Mouse (Mus musculus) midbrain, embryonic 11.5 days (tissue): ENCODE results near the gene Aldh1a2. TPM values are rescaled to one million over a fixed set of nuclear protein-coding genes. Genes with fewer than 3 reads are reported as not detected.

ENCODE experiments used
- ATAC-seq: fragments of 200-750 bp; cut with Nextera tagmentation; 2 replicates; pipeline ENCODE4 v1.8.0; 2017; ENCODE audit warnings: moderate TSS enrichment, moderate library complexity; ENCODE audit not compliant: low FRiP score
- DNase-seq: peaks from one replicate; pipeline ENCODE4 v3.0.0; 2015; ENCODE audit warnings: low spot score; ENCODE audit errors: missing footprints
- H3K27ac ChIP-seq: fragments of 300-500 bp; sonication (generic); 2 replicates; pipeline ENCODE4 v1.5.1; 2014; ENCODE audit warnings: low read depth, low read length
- H3K27me3 ChIP-seq: fragments of 300-500 bp; sonication (generic); 2 replicates; pipeline ENCODE4 v1.6.1; 2014; ENCODE audit warnings: mild to moderate bottlenecking, low read length, moderate library complexity, mixed read lengths; ENCODE audit not compliant: control insufficient read depth, insufficient read depth
- H3K36me3 ChIP-seq: fragments of 300-500 bp; sonication (generic); 2 replicates; pipeline ENCODE4 v1.6.1; 2014; ENCODE audit warnings: mild to moderate bottlenecking, low read length, moderate library complexity, mixed read lengths; ENCODE audit not compliant: control insufficient read depth, insufficient read depth
- H3K4me1 ChIP-seq: fragments of 300-500 bp; sonication (generic); 2 replicates; pipeline ENCODE4 v1.6.1; 2014; ENCODE audit warnings: low read length; ENCODE audit not compliant: control insufficient read depth, insufficient read depth
- H3K4me2 ChIP-seq: fragments of 300-500 bp; sonication (generic); 2 replicates; pipeline ENCODE4 v1.6.1; 2014; ENCODE audit warnings: mild to moderate bottlenecking, moderate library complexity
- H3K4me3 ChIP-seq: fragments of 300-500 bp; sonication (generic); 2 replicates; pipeline ENCODE4 v1.5.1; 2014; ENCODE audit warnings: low read depth, low read length
- H3K9ac ChIP-seq: fragments of 300-500 bp; sonication (generic); 2 replicates; pipeline ENCODE4 v1.6.1; 2014; ENCODE audit warnings: low read length
- H3K9me3 ChIP-seq: fragments of 300-500 bp; sonication (generic); 2 replicates; pipeline ENCODE4 v1.6.1; 2016; ENCODE audit warnings: low read length; ENCODE audit not compliant: control insufficient read depth
- WGBS: fragments of 180-500 bp; shearing (Covaris S2); extraction: QIAGEN DNeasy Blood & Tissue Kit; methylation state at CpG from one replicate; pipeline ENCODE4 v1.1.7; 2014; 5-methylcytosine and 5-hydroxymethylcytosine counted together
- polyA plus RNA-seq: library from polyadenylated mRNA; unstranded; fragments of >200 nt; fragmentation: Nextera tagmentation; extraction: Ambion mirVana; gene quantifications from 2 replicates; pipeline ENCODE4 v1.2.1, GENCODE M21; 2014

Gene Aldh1a2
- polyA plus RNA-seq, 1 experiment from 2014 or later = 0.60 TPM

DNA sequence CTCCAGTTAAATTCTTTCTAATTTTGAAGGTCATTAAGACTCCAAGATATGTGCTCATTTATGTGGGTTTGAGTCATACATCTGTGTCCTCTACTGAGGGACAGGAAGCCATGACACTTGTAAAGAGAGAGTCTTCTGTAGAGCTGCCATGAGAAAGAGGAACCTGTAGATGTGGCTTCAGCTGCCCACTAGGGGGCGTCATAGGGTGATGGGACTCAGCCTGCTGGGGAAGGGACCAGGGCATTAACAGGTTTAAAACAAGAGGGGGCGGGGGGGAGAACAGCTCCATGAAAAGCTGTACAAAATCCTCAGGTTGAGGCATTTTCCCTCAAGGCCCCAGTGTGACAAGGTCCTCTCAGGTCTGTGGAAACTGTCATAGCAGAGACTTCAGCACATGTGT lies 88.0 kb downstream of the Aldh1a2 start:
- Histone ChIP-seq H3K36me3 (no peaks in the 10 kb centered on the region), H3K4me3 (no peak overlapping the region), H3K9me3 (no peaks in the 10 kb centered on the region), H3K4me1 (no peaks in the 10 kb centered on the region), H3K27me3 (no peaks in the 10 kb centered on the region), H3K9ac (no peak overlapping the region), H3K27ac (no peak overlapping the region), H3K4me2 (no peak overlapping the region)
- DNase-seq = no peak
- no peak for ATAC-seq
- WGBS = 57% methylated on average over 2 of the region's 2 CpGs

DNA sequence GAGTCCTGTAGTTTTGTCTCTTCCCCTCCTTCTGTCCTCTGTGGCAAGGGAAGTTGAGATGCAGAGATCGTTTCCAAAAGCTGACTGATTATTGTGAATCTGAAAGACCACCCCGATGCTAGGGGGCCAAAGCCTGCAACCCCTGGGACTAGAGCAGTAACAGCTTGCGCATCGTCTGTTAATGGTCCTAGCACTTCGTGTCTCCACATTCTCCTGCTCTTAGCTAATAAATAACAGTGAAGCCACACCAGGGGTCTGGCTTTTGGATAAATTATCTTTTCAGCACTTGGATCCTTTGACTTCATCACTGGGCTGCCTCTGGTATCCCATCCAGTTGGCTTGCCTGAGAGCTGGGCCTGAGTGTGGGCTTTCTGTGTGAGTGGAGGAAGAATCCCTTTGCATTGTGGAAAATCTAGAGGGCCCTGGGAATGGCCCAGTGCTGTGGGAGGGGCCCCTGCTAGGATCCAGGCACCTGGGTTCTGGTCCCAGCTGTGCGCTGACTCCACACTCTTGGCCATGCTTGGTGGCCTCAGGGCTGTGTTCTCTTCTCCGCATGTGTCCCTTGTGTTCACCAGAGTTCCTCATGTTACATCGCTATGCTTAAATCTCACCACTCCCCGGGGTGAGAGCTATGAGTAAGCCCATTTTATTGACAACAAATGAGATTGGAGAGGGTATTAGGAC lies 91.7 kb downstream of the Aldh1a2 start:
- no peaks in the 10 kb centered on the region for H3K36me3 ChIP-seq
- WGBS = 86% methylated on average over 9 of the region's 9 CpGs
- no peaks in the 10 kb centered on the region for H3K27me3 ChIP-seq
- H3K4me3 ChIP-seq = no peak overlapping the region
- no peaks in the 10 kb centered on the region for H3K9me3 ChIP-seq
- H3K4me1 ChIP-seq = no peaks in the 10 kb centered on the region
- ATAC-seq = no peak
- DNase-seq = no peak
- no peak overlapping the region for H3K4me2 ChIP-seq
- H3K9ac ChIP-seq = no peak overlapping the region
- no peak overlapping the region for H3K27ac ChIP-seq

DNA sequence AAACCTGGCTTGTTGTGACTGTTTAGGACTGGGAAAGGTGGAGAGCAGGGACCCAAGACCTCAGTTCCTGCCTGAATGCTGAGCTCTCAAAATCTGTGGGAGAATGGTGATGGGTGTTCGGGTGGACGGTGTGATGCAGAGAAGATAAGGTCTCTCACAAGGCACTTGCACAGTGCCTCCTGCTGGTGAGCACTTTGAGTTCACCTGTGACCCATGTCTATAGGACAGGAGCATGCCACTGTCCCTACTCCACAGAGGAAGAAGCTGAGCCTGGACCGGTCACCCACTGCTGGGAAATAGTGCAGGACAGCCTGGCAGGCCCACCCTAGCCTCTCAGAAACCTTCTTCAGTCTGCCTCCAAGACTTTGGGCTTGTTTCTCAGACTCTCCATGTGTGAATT lies 100.4 kb downstream of the Aldh1a2 start:
- DNase-seq (no peak), ATAC-seq (no peak)
- 81% methylated on average over 3 of the region's 3 CpGs for WGBS
- Histone ChIP-seq H3K27ac (no peak overlapping the region), H3K36me3 (no peaks in the 10 kb centered on the region), H3K4me1 (no peaks in the 10 kb centered on the region), H3K27me3 (no peaks in the 10 kb centered on the region), H3K4me2 (no peak overlapping the region), H3K9me3 (no peaks in the 10 kb centered on the region), H3K9ac (no peak overlapping the region), H3K4me3 (no peak overlapping the region)

DNA sequence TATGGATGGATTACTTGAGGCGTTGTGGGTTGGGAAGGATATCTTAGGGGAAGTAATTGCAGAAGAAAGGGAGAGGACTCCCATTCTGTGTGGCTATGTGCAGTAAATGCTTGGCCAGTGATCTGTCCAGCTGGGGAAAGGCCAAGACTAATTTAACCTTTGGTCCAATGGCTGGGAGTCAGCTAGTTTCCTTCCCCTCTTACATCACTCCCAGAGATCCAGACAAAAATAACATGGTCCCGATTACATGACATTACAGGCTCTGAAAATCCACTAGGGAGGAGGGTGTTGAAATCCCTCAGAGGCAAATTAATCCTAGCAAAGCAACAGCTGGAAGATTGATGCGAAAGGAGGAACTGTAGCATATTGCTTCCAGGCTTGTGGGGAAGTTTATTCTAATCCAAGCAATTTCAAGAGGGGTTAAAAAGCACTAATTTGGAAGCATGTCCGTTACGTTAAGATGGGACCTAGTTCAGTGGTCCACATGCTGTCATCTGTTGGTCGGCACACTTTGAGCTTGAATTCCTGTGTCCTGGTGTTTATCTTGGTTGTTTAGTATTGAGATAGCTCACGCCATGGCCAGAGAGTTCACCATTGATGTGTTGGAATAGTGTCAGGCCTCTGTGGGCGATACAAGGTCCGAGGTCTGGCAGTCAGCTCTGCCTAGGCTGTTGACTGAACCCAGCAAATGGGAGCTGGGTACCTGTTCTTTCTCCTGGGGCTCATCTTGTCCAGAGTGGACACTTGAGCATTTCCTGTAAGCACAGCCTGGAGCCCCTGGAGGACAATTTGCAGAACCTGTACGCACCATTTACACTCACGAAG lies 101.7 kb downstream of the Aldh1a2 start:
- Histone ChIP-seq H3K4me2 (no peak overlapping the region), H3K4me1 (no peaks in the 10 kb centered on the region), H3K27me3 (no peaks in the 10 kb centered on the region), H3K9me3 (no peaks in the 10 kb centered on the region), H3K4me3 (no peak overlapping the region), H3K36me3 (no peaks in the 10 kb centered on the region), H3K9ac (no peak overlapping the region), H3K27ac (no peak overlapping the region)
- DNase-seq = no peak
- WGBS = 87% methylated on average over 11 of the region's 11 CpGs
- no peak for ATAC-seq

DNA sequence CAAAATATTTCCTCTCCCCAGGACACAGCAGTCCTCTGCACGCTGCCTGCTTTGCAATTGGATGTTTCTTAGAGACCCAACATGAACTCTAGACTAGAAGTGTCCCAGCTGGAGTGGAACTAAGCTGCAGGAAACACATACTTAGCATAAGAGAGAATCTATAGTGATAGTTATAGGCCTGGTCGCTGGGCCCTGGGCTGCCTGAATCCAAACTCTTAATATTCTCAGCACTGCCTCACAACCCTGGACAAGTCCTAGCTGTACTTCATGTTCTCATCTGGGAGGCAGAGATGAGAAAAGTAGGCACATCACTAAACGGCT lies 102.3 kb downstream of the Aldh1a2 start:
- no peaks in the 10 kb centered on the region for H3K9me3 ChIP-seq
- ATAC-seq (no peak), DNase-seq (no peak)
- WGBS = 86% methylated on average over 3 of the region's 3 CpGs
- no peak overlapping the region for H3K4me3 ChIP-seq
- no peaks in the 10 kb centered on the region for H3K27me3 ChIP-seq
- H3K4me1 ChIP-seq = no peaks in the 10 kb centered on the region
- H3K27ac ChIP-seq = no peak overlapping the region
- H3K9ac ChIP-seq = no peak overlapping the region
- H3K4me2 ChIP-seq = no peak overlapping the region
- H3K36me3 ChIP-seq = no peaks in the 10 kb centered on the region

DNA sequence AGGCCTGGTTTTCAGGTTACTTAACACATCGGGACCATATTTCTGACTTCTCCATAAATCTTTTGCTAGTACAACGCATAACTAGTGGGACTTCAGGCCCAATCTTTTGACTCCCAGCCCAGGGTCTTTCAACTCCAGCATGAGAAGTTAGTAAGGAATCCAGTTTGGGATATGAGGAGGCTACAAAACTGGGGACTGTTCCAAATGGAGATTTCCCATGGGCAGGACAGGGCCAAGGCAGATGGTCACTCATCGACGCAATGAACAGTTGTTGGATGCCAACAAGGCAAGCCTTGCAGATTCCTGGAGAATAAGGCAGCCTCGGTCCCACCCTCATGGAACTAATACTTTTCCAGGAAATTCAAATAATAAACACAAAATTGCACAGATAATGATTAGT lies 104.2 kb downstream of the Aldh1a2 start:
- no peaks in the 10 kb centered on the region for H3K36me3 ChIP-seq
- H3K4me1 ChIP-seq = no peaks in the 10 kb centered on the region
- no peaks in the 10 kb centered on the region for H3K27me3 ChIP-seq
- no peak for DNase-seq
- H3K27ac ChIP-seq = no peak overlapping the region
- H3K9me3 ChIP-seq = no peaks in the 10 kb centered on the region
- 98% methylated on average over 5 of the region's 5 CpGs for WGBS
- H3K9ac ChIP-seq = no peak overlapping the region
- H3K4me2 ChIP-seq = no peak overlapping the region
- no peak for ATAC-seq
- no peak overlapping the region for H3K4me3 ChIP-seq

DNA sequence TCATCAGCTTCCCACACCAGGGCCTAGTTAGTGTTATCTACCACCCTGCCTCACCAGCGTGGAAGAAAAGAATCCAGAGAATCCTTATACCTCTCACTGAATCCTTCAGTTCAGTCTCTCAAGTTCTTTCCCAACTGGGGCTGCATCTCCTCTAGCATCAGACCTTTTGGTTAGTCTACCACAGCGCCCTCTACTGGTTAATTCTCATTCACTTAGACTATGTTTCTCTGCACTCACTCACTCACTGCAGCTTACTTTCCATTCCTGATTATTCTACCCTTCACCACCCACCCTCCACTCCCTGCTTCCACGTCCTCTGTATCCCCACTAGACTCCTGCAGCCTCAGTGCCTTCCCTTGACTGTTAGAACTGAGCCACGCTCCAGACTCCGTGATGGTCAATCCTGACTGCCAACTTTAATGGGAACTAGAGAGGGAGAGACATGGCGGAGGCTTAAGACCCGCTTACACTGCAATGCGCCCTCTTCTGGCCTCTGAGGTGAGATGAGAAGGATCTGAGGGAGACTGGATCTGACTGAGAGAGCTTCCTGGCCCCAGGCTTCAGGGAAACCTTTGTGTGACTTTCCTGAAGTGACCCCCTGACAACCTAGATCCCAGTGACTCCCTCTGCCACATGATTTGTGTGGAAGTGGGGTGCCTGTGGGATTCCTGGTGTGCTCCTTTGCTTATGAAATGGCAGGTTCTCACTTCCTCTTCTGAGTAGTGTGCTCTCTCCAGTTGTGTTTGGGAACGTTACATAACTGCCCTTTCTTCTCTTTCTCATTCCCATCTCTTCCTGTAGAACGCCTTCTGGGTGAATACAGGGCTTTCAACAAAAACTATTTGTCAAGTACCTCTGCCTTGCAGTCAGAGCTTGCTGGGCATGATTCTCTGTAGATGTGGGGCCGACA lies 104.9 kb downstream of the Aldh1a2 start:
- H3K27me3 ChIP-seq = no peaks in the 10 kb centered on the region
- ATAC-seq (no peak), DNase-seq (no peak)
- no peaks in the 10 kb centered on the region for H3K4me1 ChIP-seq
- no peak overlapping the region for H3K4me3 ChIP-seq
- H3K36me3 ChIP-seq = no peaks in the 10 kb centered on the region
- 47% methylated on average over 11 of the region's 11 CpGs for WGBS
- no peak overlapping the region for H3K27ac ChIP-seq
- H3K9me3 ChIP-seq = no peaks in the 10 kb centered on the region
- no peak overlapping the region for H3K4me2 ChIP-seq
- H3K9ac ChIP-seq = no peak overlapping the region

DNA sequence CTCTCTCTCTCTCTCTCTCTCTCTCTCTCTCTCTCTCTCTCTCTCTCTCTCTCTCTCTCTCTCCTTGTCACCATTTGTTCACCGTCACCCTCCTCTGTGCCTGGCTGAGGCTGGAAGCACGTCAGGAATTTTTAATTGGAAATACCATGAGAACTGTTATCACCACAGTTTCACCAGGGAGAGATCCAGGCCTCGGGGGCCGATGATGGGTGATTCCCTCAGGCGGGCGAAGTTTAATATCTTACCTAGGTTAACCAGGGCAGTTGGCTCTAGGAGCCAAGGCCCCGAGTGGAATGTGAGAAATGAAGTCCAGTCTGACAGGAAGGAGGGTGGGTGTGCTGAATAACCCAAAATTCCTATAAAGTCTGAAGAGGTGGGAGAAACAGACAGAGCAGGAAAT lies 105.8 kb downstream of the Aldh1a2 start:
- Histone ChIP-seq H3K4me3 (no peak overlapping the region), H3K27ac (no peak overlapping the region), H3K9ac (no peak overlapping the region), H3K4me1 (no peaks in the 10 kb centered on the region), H3K9me3 (no peaks in the 10 kb centered on the region), H3K4me2 (no peak overlapping the region), H3K36me3 (no peaks in the 10 kb centered on the region), H3K27me3 (no peaks in the 10 kb centered on the region)
- DNase-seq (no peak), ATAC-seq (no peak)
- WGBS = 75% methylated on average over 7 of the region's 7 CpGs

DNA sequence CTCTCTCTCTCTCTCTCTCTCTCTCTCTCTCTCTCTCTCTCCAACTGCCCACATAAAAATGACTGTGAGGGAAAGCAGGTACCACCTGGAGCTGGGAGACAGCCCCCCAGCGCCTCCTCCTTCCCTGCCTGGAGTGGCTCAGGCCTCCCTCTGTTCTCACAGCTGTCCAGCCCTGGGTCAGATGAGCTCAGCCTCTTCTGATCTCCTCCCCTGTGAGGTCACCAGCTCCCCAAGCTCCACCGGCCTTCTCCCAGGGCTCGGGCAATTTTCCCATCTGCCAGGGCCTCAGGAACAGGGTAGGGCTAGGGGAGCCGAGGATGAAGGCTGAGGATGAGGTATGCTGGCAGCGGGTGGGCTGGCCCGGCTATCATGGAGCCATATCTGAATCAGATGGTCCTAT lies 106.3 kb downstream of the Aldh1a2 start:
- Histone ChIP-seq H3K9me3 (no peaks in the 10 kb centered on the region), H3K9ac (no peak overlapping the region), H3K36me3 (no peaks in the 10 kb centered on the region), H3K4me1 (no peaks in the 10 kb centered on the region), H3K4me3 (no peak overlapping the region), H3K4me2 (no peak overlapping the region), H3K27me3 (no peaks in the 10 kb centered on the region), H3K27ac (no peak overlapping the region)
- 70% methylated on average over 6 of the region's 6 CpGs for WGBS
- DNase-seq (no peak), ATAC-seq (no peak)
